Mouse (Mus musculus): ENCODE results near the gene Omg.

DNA sequence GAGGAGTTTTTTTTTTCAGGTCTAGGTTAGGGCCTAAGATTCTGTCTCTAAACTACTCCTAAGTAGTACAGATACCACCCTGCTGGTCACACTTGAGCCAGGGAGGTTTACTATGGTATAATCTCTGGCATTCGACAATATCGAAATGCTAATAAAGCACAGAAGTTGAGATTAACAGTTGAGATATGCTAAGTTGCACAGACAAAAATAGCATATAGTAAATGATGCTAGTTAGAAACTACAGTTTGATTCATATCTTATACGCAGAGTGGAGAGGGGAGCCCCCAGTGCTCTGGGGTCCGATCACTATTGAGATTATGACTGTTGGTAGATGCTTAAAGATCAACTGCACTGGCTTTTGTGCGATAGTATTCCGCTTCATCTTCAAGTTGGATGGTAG is 25.3 kb upstream of the Omg start:
- no peak for TF ChIP-seq POLR2A (IDR thresholded peaks at IDR 0.05; ENCODE audit: extremely low read depth, insufficient read depth, low read length)
- no peak for TF ChIP-seq CTCF (IDR thresholded peaks at IDR 0.05; ENCODE audit: extremely low read depth, insufficient read depth, low read length)

All from cortical plate, adult 2 months (tissue).